Mouse (Mus musculus): ENCODE results near the gene Slc16a12. TPM values are rescaled to one million over a fixed set of nuclear protein-coding genes. Genes with fewer than 3 reads are reported as not detected.

Gene Slc16a12
- 10.4 and 13.8 TPM in 2 replicates for polyA plus RNA-seq (2015; fragmentation: Nextera tagmentation; extraction: Ambion mirVana)

DNA sequence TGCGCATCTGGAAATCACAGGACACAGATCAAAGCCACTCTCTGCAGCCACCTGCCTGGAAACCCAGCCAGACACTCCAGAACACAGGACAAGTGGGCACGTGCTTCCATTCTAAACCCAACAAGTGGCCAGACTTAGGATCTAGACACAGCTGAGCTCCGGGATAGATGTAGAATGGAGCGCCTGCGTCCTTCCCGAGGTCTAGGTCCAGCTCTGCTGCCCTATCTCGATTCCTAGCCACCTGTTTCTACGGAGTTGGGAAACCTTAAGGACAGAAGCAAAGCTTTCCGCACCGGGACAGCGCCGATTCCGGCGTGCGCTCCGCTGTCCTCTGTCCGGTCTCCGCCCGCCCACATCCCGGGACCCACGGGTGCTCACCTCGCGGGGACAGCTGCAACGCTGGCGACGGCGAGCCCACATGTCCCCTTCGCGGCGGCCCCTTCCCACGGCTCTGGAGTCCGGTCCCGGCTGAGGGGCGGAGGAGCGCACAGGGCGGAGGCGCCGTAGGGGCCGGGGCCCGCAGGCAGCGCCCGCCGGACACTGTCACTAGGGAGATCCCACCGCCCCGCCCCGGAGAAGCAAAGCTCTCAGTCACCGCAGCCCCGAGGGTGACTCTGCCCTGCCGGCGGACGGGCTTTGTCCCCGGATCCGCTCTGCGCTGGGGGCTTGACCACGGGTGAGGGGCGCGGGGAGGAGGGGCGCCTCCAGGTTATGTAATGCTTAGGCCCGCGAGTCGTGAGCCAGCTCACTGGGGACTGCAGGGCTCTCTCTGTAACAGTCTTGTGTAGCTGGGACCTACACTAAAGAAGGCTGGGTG, at the start of gene Slc16a12:
Gene Slc16a12, minus strand, starts transcription at position 602 of the 817 bp plus-strand sequence.

GRCm38 (mm10) chr19:34640623-34641022, 106.5 kb downstream of the Slc16a12 start, which contains the start of the genes Ifit1bl2 and Ifit1:
TSS of gene Ifit1bl2 (minus strand) at chr19:34640743.
TSS of gene Ifit1 (plus strand) at chr19:34640871.

Small RNAs within 50 kb of the gene (microRNA-seq; reads per million reads assigned to microRNA genes)
- gene Gm27476, result not detected

Other genes starting within 250 kb of the Slc16a12 start
- 23.8 TPM in 2 replicates for gene Lipa, start 219.8 kb downstream of the Slc16a12 start, polyA plus RNA-seq (2015; fragmentation: Nextera tagmentation; extraction: Ambion mirVana)
- gene Ifit2, start 196.6 kb downstream of the Slc16a12 start, polyA plus RNA-seq (2015; fragmentation: Nextera tagmentation; extraction: Ambion mirVana), result 6.0 and 7.8 TPM in 2 replicates
- gene Ifit3, start 163.8 kb downstream of the Slc16a12 start, polyA plus RNA-seq (2015; fragmentation: Nextera tagmentation; extraction: Ambion mirVana), result 3.1 and 4.6 TPM in 2 replicates
- gene Ifit1bl1, start 145.3 kb downstream of the Slc16a12 start, polyA plus RNA-seq (2015; fragmentation: Nextera tagmentation; extraction: Ambion mirVana), result 0.28 and 0.43 TPM in 2 replicates
- gene Ifit3b, start 139.3 kb downstream of the Slc16a12 start, polyA plus RNA-seq (2015; fragmentation: Nextera tagmentation; extraction: Ambion mirVana), result 0.58 and 1.0 TPM in 2 replicates
- 0.16 and 0.20 TPM in 2 replicates for gene Ifit1bl2, start 106.5 kb downstream of the Slc16a12 start, polyA plus RNA-seq (2015; fragmentation: Nextera tagmentation; extraction: Ambion mirVana)
- 2.1 and 3.3 TPM in 2 replicates for gene Ifit1, start 106.4 kb downstream of the Slc16a12 start, polyA plus RNA-seq (2015; fragmentation: Nextera tagmentation; extraction: Ambion mirVana)
- 2.3 and 3.2 TPM in 2 replicates for gene Pank1, start 132.2 kb upstream of the Slc16a12 start, polyA plus RNA-seq (2015; fragmentation: Nextera tagmentation; extraction: Ambion mirVana)
- 8.9 and 17.1 TPM in 2 replicates for gene Kif20b, start 175.1 kb upstream of the Slc16a12 start, polyA plus RNA-seq (2015; fragmentation: Nextera tagmentation; extraction: Ambion mirVana)

Measured in urinary bladder, postnatal 0 days (tissue).